Mouse (Mus musculus): ENCODE measurements around the gene Enpp5. TPM values are rescaled to one million over a fixed set of nuclear protein-coding genes. Genes with fewer than 3 reads are reported as not detected.

Gene Enpp5
- total and polyA plus RNA-seq, 3 experiments: 5.2 to 7.0 TPM; not detected in 1

DNA sequence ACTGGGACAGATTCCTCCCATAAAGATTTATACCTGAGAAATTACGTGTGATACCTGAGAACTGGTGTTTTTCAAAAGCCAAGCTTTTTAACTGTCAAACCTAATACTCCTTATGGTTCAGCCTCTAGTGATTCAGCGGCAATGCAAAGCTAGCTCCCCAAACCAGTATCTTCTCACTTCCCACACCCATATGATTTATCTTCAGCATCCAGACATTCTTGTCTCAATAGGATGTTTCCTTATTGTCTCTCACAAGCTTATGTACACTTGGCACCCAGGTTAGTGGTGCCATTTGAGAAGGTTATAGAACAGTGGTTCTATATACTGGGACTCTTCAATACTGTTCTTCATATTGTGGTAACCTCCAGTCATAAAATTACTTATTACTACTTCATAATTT is 39.1 kb downstream of the Enpp5 start (continued):
- no peak for TF ChIP-seq RAD21 (IDR thresholded peaks at IDR 0.05; ENCODE audit: low read depth, low read length)

DNA sequence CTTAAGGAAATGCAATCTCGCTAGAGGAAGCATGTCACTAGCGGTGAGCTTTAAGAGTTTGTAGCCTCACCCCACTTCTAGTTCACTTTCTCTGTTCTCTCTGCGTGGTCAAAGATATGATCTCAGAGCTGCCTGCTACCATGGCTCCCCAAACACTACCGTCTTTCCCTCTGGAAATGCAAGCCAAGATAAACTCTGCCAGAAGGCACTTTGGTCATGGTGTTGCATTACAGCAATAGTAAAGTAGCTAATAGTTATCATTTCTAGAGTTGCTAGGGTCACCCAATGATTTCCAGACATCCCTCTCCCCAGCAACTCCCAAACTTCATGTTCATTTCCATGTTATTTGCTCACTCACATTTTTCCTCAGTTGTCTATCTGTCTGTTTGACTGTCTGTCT is 39.6 kb downstream of the Enpp5 start:
- H3K27me3 ChIP-seq (ENCODE audit: control insufficient read depth in 1 of 2, insufficient read depth in 2 of 2, low read length in 2 of 2): no peaks in the 10 kb centered on the region
- H3K9ac ChIP-seq (ENCODE audit: control insufficient read depth, low read depth, low read length, poor library complexity, severe bottlenecking): no peak overlapping the region
- H3K79me2 ChIP-seq (ENCODE audit: control insufficient read depth, insufficient read depth, low read length, poor library complexity): no peaks in the 10 kb centered on the region
- H3K4me1 ChIP-seq (ENCODE audit: control insufficient read depth in 1 of 2, insufficient read depth in 2 of 2, low read length in 2 of 2): peaks cover 22 to 37% of the 10 kb centered on the region in 2 experiments
- no peaks in the 10 kb centered on the region for H3K9me3 ChIP-seq (replicated peaks; ENCODE audit: insufficient read depth, low read length)
- DNase-seq (ENCODE audit: low read depth, low spot score): peak; percentile 53
- H3K36me3 ChIP-seq (ENCODE audit: control insufficient read depth in 1 of 2, insufficient read depth in 2 of 2, low read length in 2 of 2): peaks cover 0 to 41% of the 10 kb centered on the region in 2 experiments; a peak in 2 of 4 replicates
- TF ChIP-seq MAZ (IDR thresholded peaks at IDR 0.05; ENCODE audit: low read depth, low read length) (no peak), KAT2A (conservative IDR thresholded peaks at IDR 0.05; ENCODE audit: low read depth, low read length) (no peak), MAFK (IDR thresholded peaks at IDR 0.05; ENCODE audit: borderline replicate concordance, low read depth, low read length) (no peak), SIN3A (IDR thresholded peaks at IDR 0.05; ENCODE audit: low read length) (no peak), RCOR1 (IDR thresholded peaks at IDR 0.05; ENCODE audit: low read depth, low read length) (no peak), CHD1 (IDR thresholded peaks at IDR 0.05; ENCODE audit: low read depth, low read length) (no peak), CHD2 (IDR thresholded peaks at IDR 0.05; ENCODE audit: low read length) (no peak), MAX (IDR thresholded peaks at IDR 0.05; ENCODE audit: low read length) (no peak), MEF2A (IDR thresholded peaks at IDR 0.05; ENCODE audit: extremely low read depth, insufficient replicate concordance, low read depth, low read length, poor library complexity, severe bottlenecking) (no peak), ZMIZ1 (IDR thresholded peaks at IDR 0.05; ENCODE audit: low read depth, low read length) (no peak)
- H3K4me3 ChIP-seq (ENCODE audit: control insufficient read depth in 1 of 2, insufficient read depth in 1 of 2, low read depth in 2 of 2, low read length in 2 of 2): no peak overlapping the region
- peak overlapping the region; percentile 23 for H3K27ac ChIP-seq (ENCODE audit: control insufficient read depth, low read depth, low read length)

DNA sequence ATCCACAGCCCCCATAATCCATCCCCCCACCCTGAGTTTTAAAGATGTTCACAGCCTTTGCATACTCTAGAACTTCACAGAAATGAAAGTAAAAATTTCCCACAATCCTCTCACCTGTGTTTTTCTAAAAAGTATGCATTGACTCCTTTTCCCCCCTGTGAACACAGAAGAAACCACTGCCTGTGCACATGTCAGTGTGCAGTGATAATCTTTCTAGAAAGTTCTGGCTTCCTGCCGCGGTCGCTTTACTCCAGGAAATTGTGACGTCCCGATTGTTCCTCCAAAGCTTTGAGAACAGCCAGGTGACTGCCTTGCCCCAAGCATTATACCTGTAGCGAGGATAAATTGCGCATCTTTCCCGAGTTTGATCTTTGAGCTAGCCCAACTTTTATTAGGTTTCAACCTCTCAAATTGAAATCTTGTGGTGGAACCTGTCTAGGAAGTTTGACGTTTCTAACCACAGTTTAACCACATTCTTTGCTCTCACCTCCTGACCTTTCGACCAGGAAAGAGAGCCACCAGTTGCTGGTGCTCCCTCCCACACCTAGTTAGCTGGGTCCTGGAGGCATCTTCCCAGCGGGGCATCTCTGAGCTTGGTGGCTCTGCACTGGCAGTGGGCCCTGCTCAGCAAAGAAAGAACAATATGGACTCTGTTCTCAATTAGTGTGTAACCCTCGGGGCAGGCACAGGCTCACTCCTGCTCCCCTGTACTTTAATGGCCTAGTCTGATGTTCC is 42.9 kb downstream of the Enpp5 start:
- no peak for TF ChIP-seq CHD1 (IDR thresholded peaks at IDR 0.05; ENCODE audit: low read depth, low read length)
- no peak for TF ChIP-seq ELF1 (IDR thresholded peaks at IDR 0.05; ENCODE audit: low read depth, low read length)
- no peak for TF ChIP-seq ZMIZ1 (IDR thresholded peaks at IDR 0.05; ENCODE audit: low read depth, low read length)
- TF ChIP-seq KAT2A (conservative IDR thresholded peaks at IDR 0.05; ENCODE audit: low read depth, low read length): no peak
- no peak for TF ChIP-seq GABPA (IDR thresholded peaks at IDR 0.05; ENCODE audit: low read depth, low read length)
- no peak for TF ChIP-seq USF2 (IDR thresholded peaks at IDR 0.05; ENCODE audit: borderline replicate concordance in 1 of 2, insufficient read depth in 1 of 2, low read depth in 1 of 2, low read length in 2 of 2)
- no peak for TF ChIP-seq BHLHE40 (IDR thresholded peaks at IDR 0.05; ENCODE audit: borderline replicate concordance, low read depth, low read length)
- TF ChIP-seq TBP (IDR thresholded peaks at IDR 0.05; ENCODE audit: low read depth, low read length): no peak
- TF ChIP-seq ZNF384 (IDR thresholded peaks at IDR 0.05; ENCODE audit: low read depth, low read length): no peak
- no peak for TF ChIP-seq CTCF (IDR thresholded peaks at IDR 0.05 in 2 of 3, conservative IDR thresholded peaks at IDR 0.05 in 1 of 3; ENCODE audit: control insufficient read depth in 1 of 3, insufficient read depth in 1 of 3, low read depth in 2 of 3, low read length in 3 of 3, poor library complexity in 1 of 3, severe bottlenecking in 1 of 3)
- TF ChIP-seq ZKSCAN1 (IDR thresholded peaks at IDR 0.05; ENCODE audit: low read depth, low read length): no peak
- TF ChIP-seq SMC3 (IDR thresholded peaks at IDR 0.05; ENCODE audit: low read depth, low read length): no peak
- TF ChIP-seq MEF2A (IDR thresholded peaks at IDR 0.05; ENCODE audit: extremely low read depth, insufficient replicate concordance, low read depth, low read length, poor library complexity, severe bottlenecking): no peak
- peaks cover 18 to 27% of the 10 kb centered on the region in 2 experiments for H3K4me1 ChIP-seq (ENCODE audit: control insufficient read depth in 1 of 2, insufficient read depth in 2 of 2, low read length in 2 of 2)
- no peaks in the 10 kb centered on the region for H3K79me2 ChIP-seq (ENCODE audit: control insufficient read depth, insufficient read depth, low read length, poor library complexity)
- H3K4me3 ChIP-seq (ENCODE audit: control insufficient read depth in 1 of 2, insufficient read depth in 1 of 2, low read depth in 2 of 2, low read length in 2 of 2): no peak overlapping the region
- no peak for DNase-seq (ENCODE audit: low read depth, low spot score)
- no peaks in the 10 kb centered on the region for H3K9me3 ChIP-seq (replicated peaks; ENCODE audit: insufficient read depth, low read length)
- no peaks in the 10 kb centered on the region for H3K27me3 ChIP-seq (ENCODE audit: control insufficient read depth in 1 of 2, insufficient read depth in 2 of 2, low read length in 2 of 2)
- H3K36me3 ChIP-seq (ENCODE audit: control insufficient read depth in 1 of 2, insufficient read depth in 2 of 2, low read length in 2 of 2): peaks cover 0 to 34% of the 10 kb centered on the region in 2 experiments; a peak in 2 of 4 replicates
- H3K27ac ChIP-seq (ENCODE audit: control insufficient read depth, low read depth, low read length): no peak overlapping the region
- H3K9ac ChIP-seq (ENCODE audit: control insufficient read depth, low read depth, low read length, poor library complexity, severe bottlenecking): no peak overlapping the region

Measured in MEL (cell line).